Mouse (Mus musculus) heart, embryonic 15.5 days (tissue): ENCODE data around the gene Rimkla. TPM values are rescaled to one million over a fixed set of nuclear protein-coding genes. Genes with fewer than 3 reads are reported as not detected.

ENCODE experiments used
- ATAC-seq: fragments of 200-750 bp; cut with Nextera tagmentation; replicated peaks from 2 replicates; pipeline ENCODE4 v1.8.0; 2017; ENCODE audit warnings: low read depth, moderate TSS enrichment; ENCODE audit not compliant: insufficient number of reproducible peaks, insufficient read depth, low FRiP score
- H3K27ac ChIP-seq: fragments of 300-500 bp; sonication (generic); 2 replicates; pipeline ENCODE4 v1.5.1; 2015; ENCODE audit warnings: mild to moderate bottlenecking, inconsistent platforms
- H3K27me3 ChIP-seq: fragments of 300-500 bp; sonication (generic); 2 replicates; pipeline ENCODE4 v1.6.1; 2015; ENCODE audit warnings: inconsistent platforms
- H3K36me3 ChIP-seq: fragments of 300-500 bp; sonication (generic); 2 replicates; pipeline ENCODE4 v1.6.1; 2015; ENCODE audit warnings: mild to moderate bottlenecking, inconsistent platforms
- H3K4me1 ChIP-seq: fragments of 300-500 bp; sonication (generic); replicated peaks from 2 replicates; pipeline ENCODE4 v1.6.1; 2015; ENCODE audit warnings: inconsistent platforms
- H3K4me2 ChIP-seq: fragments of 300-500 bp; sonication (generic); 2 replicates; pipeline ENCODE4 v1.6.1; 2015; ENCODE audit warnings: inconsistent platforms, mild to moderate bottlenecking, moderate library complexity
- H3K4me3 ChIP-seq: fragments of 300-500 bp; sonication (generic); 2 replicates; pipeline ENCODE4 v1.5.1; 2015; ENCODE audit warnings: mild to moderate bottlenecking, inconsistent platforms
- H3K9ac ChIP-seq: fragments of 300-500 bp; sonication (generic); 2 replicates; pipeline ENCODE4 v1.6.1; 2015; ENCODE audit warnings: mild to moderate bottlenecking, inconsistent platforms
- H3K9me3 ChIP-seq: fragments of 300-500 bp; sonication (generic); replicated peaks from 2 replicates; pipeline ENCODE4 v1.6.1; 2016; ENCODE audit warnings: inconsistent platforms
- WGBS: fragments of 180-500 bp; shearing (Covaris S2); methylation state at CpG from one replicate; pipeline ENCODE4 v1.1.7; 2015; ENCODE audit warnings: mixed read lengths; 5-methylcytosine and 5-hydroxymethylcytosine counted together
- polyA plus RNA-seq: library from polyadenylated mRNA; unstranded; fragments of >200 nt; fragmentation: Nextera tagmentation; extraction: Ambion mirVana; gene quantifications from 2 replicates; pipeline ENCODE4 v1.2.1, GENCODE M21; 2015

Gene Rimkla
- polyA plus RNA-seq, 1 experiment from 2014 or later = 4.2 TPM

GRCm38 (mm10) chr4:119465841-119466240 lies 26.6 kb downstream of the Rimkla start:
- Histone ChIP-seq H3K4me1 (peaks cover 31% of the 10 kb centered on the region), H3K4me2 (no peak overlapping the region), H3K4me3 (no peak overlapping the region), H3K27ac (no peak overlapping the region), H3K9ac (no peak overlapping the region), H3K9me3 (no peaks in the 10 kb centered on the region), H3K36me3 (no peaks in the 10 kb centered on the region), H3K27me3 (peaks cover 3% of the 10 kb centered on the region; the same call in 1 of the 2 replicates)
- no peak for ATAC-seq
- WGBS = 89% methylated on average over 5 of the region's 5 CpGs

GRCm38 (mm10) chr4:119463756-119464419 lies 28.5 kb downstream of the Rimkla start:
- H3K9me3 ChIP-seq = no peaks in the 10 kb centered on the region
- H3K4me1 ChIP-seq = peaks cover 37% of the 10 kb centered on the region
- WGBS = 49% methylated on average over 13 of the region's 13 CpGs
- peak overlapping the region; percentile 41 for H3K4me2 ChIP-seq
- H3K27ac ChIP-seq = peak overlapping the region; percentile 82
- no peaks in the 10 kb centered on the region for H3K36me3 ChIP-seq
- ATAC-seq = no peak
- peaks cover 3% of the 10 kb centered on the region; the same call in 1 of the 2 replicates for H3K27me3 ChIP-seq
- H3K4me3 ChIP-seq = no peak overlapping the region
- H3K9ac ChIP-seq = no peak overlapping the region

- Histone ChIP-seq H3K9me3 (no peaks in the 10 kb centered on the region), H3K4me3 (peak overlapping the region; percentile 3; the same call in 1 of the 2 replicates), H3K4me2 (peak overlapping the region; percentile 41), H3K9ac (no peak overlapping the region), H3K27ac (peak overlapping the region; percentile 82), H3K36me3 (no peaks in the 10 kb centered on the region), H3K4me1 (peaks cover 37% of the 10 kb centered on the region), H3K27me3 (peaks cover 3% of the 10 kb centered on the region; the same call in 1 of the 2 replicates)
- ATAC-seq = peak; percentile 62
- whole genome bisulfite sequencing = 22% methylated on average over 11 of the region's 11 CpGs
These were observed 29.3 kb downstream of the Rimkla start for GRCm38 (mm10) chr4:119462858-119463755.

GRCm38 (mm10) chr4:119462457-119462856 lies 30.0 kb downstream of the Rimkla start:
- H3K36me3 ChIP-seq = no peaks in the 10 kb centered on the region
- H3K27me3 ChIP-seq = peaks cover 3% of the 10 kb centered on the region; the same call in 1 of the 2 replicates
- no peak overlapping the region for H3K4me3 ChIP-seq
- 75% methylated on average over 3 of the region's 3 CpGs for WGBS
- H3K4me2 ChIP-seq = peak overlapping the region; percentile 41; the same call in 1 of the 2 replicates
- no peak for ATAC-seq
- H3K27ac ChIP-seq = peak overlapping the region; percentile 82
- peaks cover 37% of the 10 kb centered on the region for H3K4me1 ChIP-seq
- no peaks in the 10 kb centered on the region for H3K9me3 ChIP-seq
- H3K9ac ChIP-seq = no peak overlapping the region

- peak; percentile 65 for ATAC-seq
- H3K27ac ChIP-seq = peak overlapping the region; percentile 65
- no peak overlapping the region for H3K9ac ChIP-seq
- H3K9me3 ChIP-seq = no peaks in the 10 kb centered on the region
- no peaks in the 10 kb centered on the region for H3K36me3 ChIP-seq
- H3K4me1 ChIP-seq = peaks cover 37% of the 10 kb centered on the region
- H3K4me2 ChIP-seq = peak overlapping the region; percentile 22; the same call in 1 of the 2 replicates
- no peak overlapping the region for H3K4me3 ChIP-seq
- H3K27me3 ChIP-seq = no peaks in the 10 kb centered on the region
- 20% methylated on average over 8 of the region's 8 CpGs for WGBS
These were observed 31.7 kb downstream of the Rimkla start for GRCm38 (mm10) chr4:119460728-119461141.

GRCm38 (mm10) chr4:119460296-119460695 lies 32.1 kb downstream of the Rimkla start:
- Histone ChIP-seq H3K36me3 (no peaks in the 10 kb centered on the region), H3K4me3 (no peak overlapping the region), H3K4me2 (peak overlapping the region; percentile 22; the same call in 1 of the 2 replicates), H3K9ac (no peak overlapping the region), H3K9me3 (no peaks in the 10 kb centered on the region), H3K27me3 (no peaks in the 10 kb centered on the region), H3K4me1 (peaks cover 37% of the 10 kb centered on the region), H3K27ac (peak overlapping the region; percentile 65)
- ATAC-seq = no peak
- WGBS = 42% methylated on average over 5 of the region's 5 CpGs

- no peak for ATAC-seq
- no peak overlapping the region for H3K27ac ChIP-seq
- H3K4me3 ChIP-seq = no peak overlapping the region
- H3K4me1 ChIP-seq = peaks cover 7% of the 10 kb centered on the region
- 13% methylated on average over 6 of the region's 6 CpGs for WGBS
- no peak overlapping the region for H3K4me2 ChIP-seq
- H3K9me3 ChIP-seq = no peaks in the 10 kb centered on the region
- no peaks in the 10 kb centered on the region for H3K27me3 ChIP-seq
- no peak overlapping the region for H3K9ac ChIP-seq
- no peaks in the 10 kb centered on the region for H3K36me3 ChIP-seq
These were observed 38.9 kb downstream of the Rimkla start for GRCm38 (mm10) chr4:119453533-119453932.

GRCm38 (mm10) chr4:119453128-119453527 lies 39.3 kb downstream of the Rimkla start:
- Histone ChIP-seq H3K27me3 (no peaks in the 10 kb centered on the region), H3K27ac (no peak overlapping the region), H3K9me3 (no peaks in the 10 kb centered on the region), H3K4me2 (no peak overlapping the region), H3K36me3 (no peaks in the 10 kb centered on the region), H3K4me3 (no peak overlapping the region), H3K4me1 (peaks cover 7% of the 10 kb centered on the region), H3K9ac (no peak overlapping the region)
- 0 out of 2 replicates have a peak, but pooled peaks have one; percentile 14 for ATAC-seq
- WGBS = 62% methylated on average over 5 of the region's 5 CpGs

- no peaks in the 10 kb centered on the region for H3K27me3 ChIP-seq
- H3K4me1 ChIP-seq = peaks cover 7% of the 10 kb centered on the region
- no peak overlapping the region for H3K4me3 ChIP-seq
- no peaks in the 10 kb centered on the region for H3K9me3 ChIP-seq
- H3K4me2 ChIP-seq = no peak overlapping the region
- ATAC-seq = no peak
- no peaks in the 10 kb centered on the region for H3K36me3 ChIP-seq
- no peak overlapping the region for H3K27ac ChIP-seq
- 65% methylated on average over 7 of the region's 7 CpGs for WGBS
- no peak overlapping the region for H3K9ac ChIP-seq
These were observed 42.0 kb downstream of the Rimkla start for GRCm38 (mm10) chr4:119450436-119450835.

GRCm38 (mm10) chr4:119447786-119448185 lies 44.6 kb downstream of the Rimkla start:
- no peak for ATAC-seq
- H3K9me3 ChIP-seq = no peaks in the 10 kb centered on the region
- 65% methylated on average over 3 of the region's 3 CpGs for WGBS
- H3K36me3 ChIP-seq = no peaks in the 10 kb centered on the region
- no peak overlapping the region for H3K9ac ChIP-seq
- H3K27me3 ChIP-seq = no peaks in the 10 kb centered on the region
- no peak overlapping the region for H3K4me3 ChIP-seq
- H3K4me1 ChIP-seq = no peaks in the 10 kb centered on the region; the same call in 1 of the 2 replicates
- H3K27ac ChIP-seq = no peak overlapping the region
- H3K4me2 ChIP-seq = no peak overlapping the region

- H3K27me3 ChIP-seq = no peaks in the 10 kb centered on the region
- H3K9me3 ChIP-seq = no peaks in the 10 kb centered on the region
- 83% methylated on average over 6 of the region's 6 CpGs for WGBS
These were observed 45.2 kb downstream of the Rimkla start for GRCm38 (mm10) chr4:119447261-119447660.

More at GRCm38 (mm10) chr4:119447261-119447660, 45.2 kb downstream of the Rimkla start:
- Histone ChIP-seq H3K36me3 (no peaks in the 10 kb centered on the region), H3K4me2 (no peak overlapping the region), H3K4me1 (no peaks in the 10 kb centered on the region), H3K4me3 (no peak overlapping the region), H3K9ac (no peak overlapping the region), H3K27ac (no peak overlapping the region)
- no peak for ATAC-seq
